Mouse (Mus musculus) G1E (cell line): ENCODE measurements around the gene Mrgprf. TPM values are rescaled to one million over a fixed set of nuclear protein-coding genes. Genes with fewer than 3 reads are reported as not detected.

ENCODE experiments used
- ATAC-seq: 2 replicates; pipeline ENCODE4 v1.8.0; 2016; ENCODE audit warnings: mild to moderate bottlenecking; ENCODE audit not compliant: insufficient number of reproducible peaks, poor library complexity, low FRiP score, severe bottlenecking; ENCODE audit errors: extremely low read depth
- DNase-seq: peaks from one replicate; pipeline ENCODE4 v3.0.0; 2012; ENCODE audit warnings: low spot score
- H3K27me3 ChIP-seq: 2 replicates; pipeline ENCODE4 v1.6.1; 2012; ENCODE audit warnings: mild to moderate bottlenecking, low read length, inconsistent platforms; ENCODE audit not compliant: insufficient read depth
- H3K36me3 ChIP-seq: replicated peaks from 2 replicates; pipeline ENCODE3; 2012; ENCODE audit warnings: mild to moderate bottlenecking, inconsistent platforms
- H3K4me1 ChIP-seq: 2 replicates; pipeline ENCODE4 v1.6.1; 2012; ENCODE audit warnings: low read depth, low read length, inconsistent platforms, mixed read lengths; ENCODE audit not compliant: insufficient read depth
- H3K4me3 ChIP-seq: 2 replicates; pipeline ENCODE4 v1.5.1; 2012; ENCODE audit warnings: low read depth, mild to moderate bottlenecking, inconsistent platforms, low read length, moderate library complexity, mixed read lengths
- H3K9me3 ChIP-seq: replicated peaks from 2 replicates; pipeline ENCODE4 v1.6.1; 2012; ENCODE audit warnings: inconsistent platforms
- CTCF ChIP-seq: IDR thresholded peaks from 2 replicates; pipeline ENCODE4 v1.5.1; 2012; ENCODE audit warnings: low read depth, low read length, inconsistent platforms, mixed read lengths
- GATA1 ChIP-seq: IDR thresholded peaks from 2 replicates; pipeline ENCODE4 v1.6.1; 2012; ENCODE audit warnings: borderline replicate concordance, low read length, inconsistent platforms, mixed read lengths
- GATA2 ChIP-seq: IDR thresholded peaks from 2 replicates; pipeline ENCODE4 v1.6.1; 2012; ENCODE audit warnings: low read depth, low read length, inconsistent platforms, borderline replicate concordance
- POLR2AphosphoS5 ChIP-seq: IDR thresholded peaks from 2 replicates; pipeline ENCODE4 v1.6.1; 2012; ENCODE audit warnings: low read depth, low read length, inconsistent platforms; ENCODE audit not compliant: insufficient replicate concordance
- TAL1 ChIP-seq: conservative IDR thresholded peaks from 2 replicates; pipeline ENCODE4 v1.6.1; 2012; ENCODE audit warnings: low read depth, low read length, inconsistent platforms, mixed read lengths
- polyA plus RNA-seq: library from polyadenylated mRNA; stranded (reverse); fragments of >175 nt; gene quantifications from 2 replicates; pipeline ENCODE4 v1.2.3, GENCODE M21; 2012
- total RNA-seq, 2 experiments: library from RNA; stranded (forward) in 1 of 2; stranded (reverse) in 1 of 2; fragments of 200-1000 nt in 1 of 2; fragments of >200 nt in 1 of 2; fragmentation: Nextera tagmentation in 1 of 2; gene quantifications; 2 replicates each; pipeline ENCODE4 v1.2.3; 2014 to 2017

The Mrgprf gene
- total and polyA plus RNA-seq, 3 experiments: 0.11 TPM; not detected in 2

DNA sequence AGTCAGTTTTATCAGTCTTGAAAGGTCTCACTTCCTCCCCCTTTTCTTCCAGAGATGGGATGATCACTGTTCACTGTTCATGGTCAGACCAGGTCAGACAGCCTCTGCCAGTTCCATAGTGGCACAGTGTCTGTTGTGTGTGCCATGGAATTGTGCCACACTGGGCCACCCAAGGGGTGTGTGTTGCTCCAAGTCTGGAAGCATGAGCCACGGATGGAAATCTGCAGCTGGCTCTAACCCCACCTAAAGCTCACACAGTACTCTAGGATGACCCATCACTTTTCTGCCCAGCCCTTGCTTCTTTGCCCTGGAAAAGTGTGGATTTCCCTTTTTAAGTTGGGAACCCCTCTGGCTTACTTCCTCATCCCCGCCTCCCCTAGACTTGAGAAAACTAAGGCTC lies 3.5 kb downstream of the Mrgprf start:
- Histone ChIP-seq H3K4me1 (peaks cover 4% of the 10 kb centered on the region; the same call in 1 of the 2 replicates), H3K27me3 (peaks cover 25% of the 10 kb centered on the region), H3K36me3 (no peaks in the 10 kb centered on the region), H3K9me3 (no peaks in the 10 kb centered on the region), H3K4me3 (no peak overlapping the region)
- TF ChIP-seq TAL1: no peak
- TF ChIP-seq GATA1: no peak
- no peak for TF ChIP-seq POLR2AphosphoS5
- TF ChIP-seq CTCF: no peak
- no peak for TF ChIP-seq GATA2
- ATAC-seq (no peak), DNase-seq (no peak)

- no peak for ATAC-seq
- no peak overlapping the region for H3K4me3 ChIP-seq
- no peaks in the 10 kb centered on the region for H3K9me3 ChIP-seq
- peaks cover 15% of the 10 kb centered on the region for H3K27me3 ChIP-seq
- H3K4me1 ChIP-seq: peaks cover under 1% of the 10 kb centered on the region; the same call in 1 of the 2 replicates
- no peak for DNase-seq
- no peaks in the 10 kb centered on the region for H3K36me3 ChIP-seq
- TF ChIP-seq TAL1 (no peak), GATA1 (no peak), POLR2AphosphoS5 (no peak), CTCF (no peak), GATA2 (no peak)
Observed at GRCm38 (mm10) chr7:145307636-145308035, 7.0 kb downstream of the Mrgprf start.

DNA sequence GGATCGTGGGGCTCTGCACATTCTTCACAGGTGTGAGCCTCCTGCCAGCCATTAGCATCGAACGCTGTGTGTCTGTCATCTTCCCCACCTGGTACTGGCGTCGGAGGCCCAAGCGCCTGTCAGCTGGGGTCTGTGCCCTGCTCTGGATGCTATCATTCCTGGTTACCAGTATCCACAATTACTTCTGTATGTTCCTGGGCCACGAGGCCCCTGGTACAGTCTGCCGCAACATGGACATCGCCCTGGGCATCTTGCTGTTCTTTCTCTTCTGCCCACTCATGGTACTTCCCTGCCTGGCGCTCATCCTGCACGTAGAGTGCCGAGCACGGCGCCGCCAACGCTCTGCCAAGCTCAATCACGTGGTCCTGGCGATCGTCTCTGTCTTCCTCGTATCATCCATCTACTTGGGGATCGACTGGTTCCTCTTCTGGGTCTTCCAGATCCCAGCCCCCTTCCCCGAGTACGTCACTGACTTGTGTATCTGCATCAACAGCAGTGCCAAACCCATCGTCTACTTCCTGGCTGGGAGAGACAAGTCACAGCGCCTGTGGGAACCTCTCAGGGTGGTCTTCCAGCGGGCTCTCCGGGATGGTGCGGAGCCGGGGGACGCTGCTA lies 7.5 kb downstream of the Mrgprf start:
- Histone ChIP-seq H3K27me3 (peaks cover 11% of the 10 kb centered on the region), H3K9me3 (no peaks in the 10 kb centered on the region), H3K4me3 (no peak overlapping the region), H3K36me3 (no peaks in the 10 kb centered on the region), H3K4me1 (no peaks in the 10 kb centered on the region)
- TF ChIP-seq TAL1 (no peak), GATA1 (no peak), POLR2AphosphoS5 (no peak), GATA2 (no peak), CTCF (no peak)
- ATAC-seq (no peak), DNase-seq (no peak)

- no peaks in the 10 kb centered on the region for H3K36me3 ChIP-seq
- no peaks in the 10 kb centered on the region for H3K4me1 ChIP-seq
- H3K27me3 ChIP-seq: peaks cover 8% of the 10 kb centered on the region
- no peak for DNase-seq
- no peak overlapping the region for H3K4me3 ChIP-seq
- H3K9me3 ChIP-seq: no peaks in the 10 kb centered on the region
- no peak for TF ChIP-seq GATA1
- no peak for TF ChIP-seq GATA2
- TF ChIP-seq POLR2AphosphoS5: no peak
- no peak for TF ChIP-seq CTCF
- TF ChIP-seq TAL1: no peak
- ATAC-seq: no peak
Observed at GRCm38 (mm10) chr7:145308866-145309265, 8.2 kb downstream of the Mrgprf start.

GRCm38 (mm10) chr7:145309877-145310276 lies 9.2 kb downstream of the Mrgprf start:
- no peak overlapping the region for H3K4me3 ChIP-seq
- H3K27me3 ChIP-seq: peaks cover 5% of the 10 kb centered on the region; the same call in 1 of the 2 replicates
- H3K4me1 ChIP-seq: no peaks in the 10 kb centered on the region
- ATAC-seq (no peak), DNase-seq (no peak)
- no peak for TF ChIP-seq GATA1
- no peak for TF ChIP-seq GATA2
- no peak for TF ChIP-seq TAL1
- TF ChIP-seq POLR2AphosphoS5: no peak
- no peak for TF ChIP-seq CTCF
- no peaks in the 10 kb centered on the region for H3K9me3 ChIP-seq
- no peaks in the 10 kb centered on the region for H3K36me3 ChIP-seq

- no peak for ATAC-seq
- H3K9me3 ChIP-seq: no peaks in the 10 kb centered on the region
Observed at GRCm38 (mm10) chr7:145310526-145310925, 9.9 kb downstream of the Mrgprf start.

More at GRCm38 (mm10) chr7:145310526-145310925, 9.9 kb downstream of the Mrgprf start:
- Histone ChIP-seq H3K27me3 (peaks cover 4% of the 10 kb centered on the region; the same call in 1 of the 2 replicates), H3K4me3 (no peak overlapping the region), H3K4me1 (no peaks in the 10 kb centered on the region), H3K36me3 (no peaks in the 10 kb centered on the region)
- TF ChIP-seq GATA2 (no peak), GATA1 (no peak), POLR2AphosphoS5 (no peak), TAL1 (no peak), CTCF (no peak)
- DNase-seq: no peak
